Mouse (Mus musculus) urinary bladder, postnatal 14 days (tissue): ENCODE results near the gene Ccl3.

Source experiments
- DNase-seq: peaks from one replicate; pipeline ENCODE4 v3.0.0; 2021; ENCODE audit warnings: low spot score

The Ccl3 gene

GRCm38 (mm10) chr11:83649305-83649841 lies at the start of gene Ccl3:
TSS of gene Ccl3 (minus strand) at chr11:83649355.
- DNase-seq, result no peak

- no peak for DNase-seq
Observed at GRCm38 (mm10) chr11:83692008-83692407, 42.9 kb upstream of the Ccl3 start.

- no peak for DNase-seq
Observed at GRCm38 (mm10) chr11:83689918-83690317, 40.8 kb upstream of the Ccl3 start.

GRCm38 (mm10) chr11:83675665-83676064 lies 26.5 kb upstream of the Ccl3 start:
- DNase-seq, result no peak

- no peak for DNase-seq
Observed at GRCm38 (mm10) chr11:83671743-83672142, 22.6 kb upstream of the Ccl3 start.

- no peak for DNase-seq
Observed at GRCm38 (mm10) chr11:83663532-83663931, 14.4 kb upstream of the Ccl3 start.

GRCm38 (mm10) chr11:83662204-83662603 lies 13.0 kb upstream of the Ccl3 start, which contains the start of gene Ccl4:
TSS of gene Ccl4 (plus strand) at chr11:83662584.
- no peak for DNase-seq

GRCm38 (mm10) chr11:83658797-83659196 lies 9.6 kb upstream of the Ccl3 start:
- DNase-seq, result no peak

- DNase-seq, result no peak
Observed at GRCm38 (mm10) chr11:83657508-83657907, 8.4 kb upstream of the Ccl3 start.

GRCm38 (mm10) chr11:83654606-83655005 lies 5.5 kb upstream of the Ccl3 start:
- DNase-seq, result no peak

GRCm38 (mm10) chr11:83646356-83647149 lies 2.6 kb downstream of the Ccl3 start:
- no peak for DNase-seq

GRCm38 (mm10) chr11:83645521-83645920 lies 3.6 kb downstream of the Ccl3 start, which contains the start of gene Rpl9-ps1:
TSS of gene Rpl9-ps1 (minus strand) at chr11:83645621.
- DNase-seq, result no peak

- no peak for DNase-seq
Observed at GRCm38 (mm10) chr11:83641216-83641615, 7.9 kb downstream of the Ccl3 start.

GRCm38 (mm10) chr11:83640141-83640540 lies 9.0 kb downstream of the Ccl3 start:
- no peak for DNase-seq

- no peak for DNase-seq
Observed at GRCm38 (mm10) chr11:83639533-83639932, 9.6 kb downstream of the Ccl3 start.

- DNase-seq, result no peak
Observed at GRCm38 (mm10) chr11:83638934-83639333, 10.2 kb downstream of the Ccl3 start.

- no peak for DNase-seq
Observed at GRCm38 (mm10) chr11:83636742-83637235, 12.4 kb downstream of the Ccl3 start.

- DNase-seq, result no peak
Observed at GRCm38 (mm10) chr11:83634898-83635297, 14.3 kb downstream of the Ccl3 start.

GRCm38 (mm10) chr11:83634425-83634824 lies 14.7 kb downstream of the Ccl3 start:
- DNase-seq, result no peak

GRCm38 (mm10) chr11:83632744-83633143 lies 16.4 kb downstream of the Ccl3 start:
- no peak for DNase-seq

GRCm38 (mm10) chr11:83631065-83631464 lies 18.1 kb downstream of the Ccl3 start:
- DNase-seq, result no peak

- no peak for DNase-seq
Observed at GRCm38 (mm10) chr11:83630630-83631029, 18.5 kb downstream of the Ccl3 start.

GRCm38 (mm10) chr11:83628808-83629207 lies 20.3 kb downstream of the Ccl3 start:
- DNase-seq, result no peak
